Mouse (Mus musculus) CH12.LX (cell line): ENCODE data around the gene Krt8. TPM values are rescaled to one million over a fixed set of nuclear protein-coding genes. Genes with fewer than 3 reads are reported as not detected.

ENCODE experiments used
- DNase-seq: peaks from one replicate; pipeline ENCODE4 v3.0.0-alpha.2; 2013; ENCODE audit errors: extremely low read depth
- H3K27ac ChIP-seq: 2 replicates; pipeline ENCODE4 v1.5.1; 2012; ENCODE audit warnings: low read depth, mild to moderate bottlenecking, control low read depth, moderate library complexity; ENCODE audit not compliant: insufficient read depth
- H3K27me3 ChIP-seq: replicated peaks from 2 replicates; pipeline ENCODE3; 2012; ENCODE audit warnings: inconsistent platforms
- H3K36me3 ChIP-seq, 2 experiments: replicated peaks in 1 of 2; 2 replicates each; pipeline versions ENCODE3 to v1.6.1; 2012; ENCODE audit warnings: inconsistent platforms in 1 of 2, low read length in 1 of 2, mild to moderate bottlenecking in 1 of 2, mixed read lengths in 1 of 2, moderate library complexity in 1 of 2; ENCODE audit not compliant: control insufficient read depth in 1 of 2, insufficient read depth in 1 of 2
- H3K4me1 ChIP-seq, 2 experiments: 2 replicates each; pipeline ENCODE4 v1.6.1; 2012; ENCODE audit warnings: inconsistent platforms in 1 of 2, moderate library complexity in 1 of 2; ENCODE audit not compliant: insufficient read depth in 2 of 2, control insufficient read depth in 1 of 2
- H3K4me2 ChIP-seq: 2 replicates; pipeline ENCODE4 v1.6.1; 2012; ENCODE audit warnings: low read depth, mild to moderate bottlenecking, control low read depth; ENCODE audit not compliant: poor library complexity, insufficient read depth, severe bottlenecking
- H3K4me3 ChIP-seq, 3 experiments: fragments of 150-350 bp in 1 of 3; sonication (generic) in 1 of 3; replicated peaks in 1 of 3; 2 replicates each; pipeline versions ENCODE3 to v1.5.1; 2011 to 2012; ENCODE audit warnings: low read depth in 2 of 3, low read length in 2 of 3, mild to moderate bottlenecking in 2 of 3, moderate library complexity in 2 of 3, control low read depth in 1 of 3, improper control_type of control experiment in 1 of 3, inconsistent platforms in 1 of 3, mixed read lengths in 1 of 3; ENCODE audit not compliant: poor library complexity in 1 of 3
- H3K79me2 ChIP-seq: replicated peaks from 2 replicates; pipeline ENCODE4 v1.6.1; 2012; ENCODE audit warnings: mild to moderate bottlenecking, moderate library complexity; ENCODE audit not compliant: control insufficient read depth, poor library complexity, insufficient read depth, severe bottlenecking; ENCODE audit errors: extremely low read depth
- H3K9ac ChIP-seq: 2 replicates; pipeline ENCODE4 v1.6.1; 2012; ENCODE audit warnings: low read depth, mild to moderate bottlenecking, control low read depth, moderate library complexity; ENCODE audit not compliant: insufficient read depth
- H3K9me3 ChIP-seq: replicated peaks from 2 replicates; pipeline ENCODE3; 2012; ENCODE audit warnings: low read length, inconsistent platforms, mixed read lengths
- CHD1 ChIP-seq: IDR thresholded peaks from 2 replicates; pipeline ENCODE4 v1.6.1; 2012; ENCODE audit warnings: low read depth, low read length, improper control_type of control experiment, inconsistent platforms
- CHD2 ChIP-seq: IDR thresholded peaks from 2 replicates; pipeline ENCODE4 v1.6.1; 2011; ENCODE audit warnings: low read length, improper control_type of control experiment
- CTCF ChIP-seq, 2 experiments: IDR thresholded peaks in 1 of 2; conservative IDR thresholded peaks in 1 of 2; 2 replicates each; pipeline ENCODE4 v1.5.1; 2011 to 2012; ENCODE audit warnings: low read depth in 2 of 2, low read length in 2 of 2, improper control_type of control experiment in 1 of 2, inconsistent platforms in 1 of 2, mild to moderate bottlenecking in 1 of 2, moderate library complexity in 1 of 2
- ELF1 ChIP-seq: IDR thresholded peaks from 2 replicates; pipeline ENCODE4 v1.6.1; 2014; ENCODE audit warnings: low read depth, mild to moderate bottlenecking, inconsistent platforms, low read length, improper control_type of control experiment
- EP300 ChIP-seq: IDR thresholded peaks from 2 replicates; pipeline ENCODE4 v1.6.1; 2011; ENCODE audit warnings: low read length, improper control_type of control experiment
- ETS1 ChIP-seq: conservative IDR thresholded peaks from 2 replicates; pipeline ENCODE4 v1.6.1; 2012; ENCODE audit warnings: low read depth, mild to moderate bottlenecking, inconsistent platforms, low read length, improper control_type of control experiment, moderate library complexity
- GABPA ChIP-seq: IDR thresholded peaks from 2 replicates; pipeline ENCODE4 v1.6.1; 2012; ENCODE audit warnings: low read depth, low read length, improper control_type of control experiment, inconsistent platforms; ENCODE audit not compliant: insufficient replicate concordance
- HCFC1 ChIP-seq: IDR thresholded peaks from 2 replicates; pipeline ENCODE4 v1.6.1; 2012; ENCODE audit warnings: low read depth, mild to moderate bottlenecking, inconsistent platforms, low read length, improper control_type of control experiment
- IRF4 ChIP-seq: IDR thresholded peaks from 2 replicates; pipeline ENCODE4 v1.6.1; 2014; ENCODE audit warnings: low read depth, mild to moderate bottlenecking, inconsistent platforms, low read length, improper control_type of control experiment
- JUN ChIP-seq: IDR thresholded peaks from 2 replicates; pipeline ENCODE4 v1.6.1; 2011; ENCODE audit warnings: low read depth, mild to moderate bottlenecking, low read length, improper control_type of control experiment, moderate library complexity; ENCODE audit not compliant: insufficient read depth
- JUND ChIP-seq: conservative IDR thresholded peaks from 2 replicates; pipeline ENCODE4 v1.6.1; 2011; ENCODE audit warnings: low read depth, low read length, improper control_type of control experiment
- KAT2A ChIP-seq: IDR thresholded peaks from 2 replicates; pipeline ENCODE4 v1.6.1; 2012; ENCODE audit warnings: low read length, improper control_type of control experiment, inconsistent platforms; ENCODE audit not compliant: insufficient replicate concordance
- MAFK ChIP-seq: IDR thresholded peaks from 2 replicates; pipeline ENCODE4 v1.6.1; 2011; ENCODE audit warnings: low read length, improper control_type of control experiment; ENCODE audit not compliant: insufficient replicate concordance
- MAZ ChIP-seq: IDR thresholded peaks from 2 replicates; pipeline ENCODE4 v1.6.1; 2012; ENCODE audit warnings: low read depth, mild to moderate bottlenecking, inconsistent platforms, low read length, improper control_type of control experiment, moderate library complexity
- NRF1 ChIP-seq: IDR thresholded peaks from 2 replicates; pipeline ENCODE4 v1.6.1; 2014; ENCODE audit warnings: low read depth, mild to moderate bottlenecking, inconsistent platforms, low read length, improper control_type of control experiment, moderate library complexity
- POLR2A ChIP-seq: IDR thresholded peaks from 2 replicates; pipeline ENCODE4 v1.6.1; 2011; ENCODE audit warnings: low read depth, mild to moderate bottlenecking, improper control_type of control experiment, low read length
- RCOR1 ChIP-seq: conservative IDR thresholded peaks from 2 replicates; pipeline ENCODE4 v1.6.1; 2012; ENCODE audit warnings: low read depth, mild to moderate bottlenecking, inconsistent platforms, low read length, improper control_type of control experiment
- SIN3A ChIP-seq: IDR thresholded peaks from 2 replicates; pipeline ENCODE4 v1.6.1; 2012; ENCODE audit warnings: low read length, improper control_type of control experiment, inconsistent platforms
- TBP ChIP-seq: conservative IDR thresholded peaks from 2 replicates; pipeline ENCODE4 v1.6.1; 2011; ENCODE audit warnings: low read depth, low read length, improper control_type of control experiment
- UBTF ChIP-seq: IDR thresholded peaks from 2 replicates; pipeline ENCODE4 v1.6.1; 2012; ENCODE audit warnings: low read depth, mild to moderate bottlenecking, inconsistent platforms, low read length, improper control_type of control experiment, moderate library complexity
- USF1 ChIP-seq: IDR thresholded peaks from 2 replicates; pipeline ENCODE4 v1.6.1; 2014; ENCODE audit warnings: low read depth, mild to moderate bottlenecking, inconsistent platforms, low read length, improper control_type of control experiment
- ZKSCAN1 ChIP-seq: IDR thresholded peaks from 2 replicates; pipeline ENCODE4 v1.6.1; 2012; ENCODE audit warnings: low read depth, inconsistent platforms, low read length, improper control_type of control experiment, borderline replicate concordance
- ZMIZ1 ChIP-seq: IDR thresholded peaks from 2 replicates; pipeline ENCODE4 v1.6.1; 2012; ENCODE audit warnings: low read depth, mild to moderate bottlenecking, inconsistent platforms, low read length, improper control_type of control experiment
- ZNF384 ChIP-seq: IDR thresholded peaks from 2 replicates; pipeline ENCODE4 v1.6.1; 2012; ENCODE audit warnings: low read depth, low read length, improper control_type of control experiment, inconsistent platforms
- dilution Hi-C: fragments of 300-500 bp; cut with MboI; formaldehyde crosslinking; loops from 2 replicates; pipeline ENCODE4 v1.14.3; 2020; ENCODE audit warnings: low sequenced_read_pairs; ENCODE audit not compliant: extremely low pct_unique_long_range_greater_than_20kb, extremely low pct_ligation_motif_present
- in situ Hi-C: fragments of 300-500 bp; cut with MboI; formaldehyde crosslinking; loops from 3 replicates; pipeline ENCODE4 v1.14.3; 2019; ENCODE audit warnings: low sequenced_read_pairs, low pct_ligation_motif_present, low pct_unique_long_range_greater_than_20kb, mixed read lengths
- polyA plus RNA-seq: library from polyadenylated mRNA; unstranded; fragments of >175 nt; gene quantifications from 2 replicates; pipeline ENCODE4 v1.2.1, GENCODE M21; 2012; ENCODE audit warnings: low read depth; ENCODE audit not compliant: insufficient read length
- total RNA-seq, 2 experiments: library from RNA; depleted of rRNA; stranded (reverse); fragments of 300-350 nt in 1 of 2; fragments of >200 nt in 1 of 2; gene quantifications; 2 replicates each; pipeline ENCODE4 v1.2.3; 2012 to 2014

The Krt8 gene
- total and polyA plus RNA-seq, 3 experiments = not detected

- H3K27ac ChIP-seq = no peak overlapping the region
- no peaks in the 10 kb centered on the region for H3K36me3 ChIP-seq
- no peak overlapping the region for H3K4me3 ChIP-seq
- H3K4me1 ChIP-seq = peaks cover 0 to 8% of the 10 kb centered on the region in 2 experiments; a peak in 2 of 4 replicates
- H3K79me2 ChIP-seq = no peaks in the 10 kb centered on the region
- H3K9me3 ChIP-seq = peaks cover 3% of the 10 kb centered on the region
- TF ChIP-seq ZKSCAN1 (no peak), JUN (no peak), CTCF (conservative IDR thresholded peaks at IDR 0.05 in 1 of 2, IDR thresholded peaks at IDR 0.05 in 1 of 2; ENCODE audit: low read depth in 2 of 2, low read length in 2 of 2) (no peak), NRF1 (no peak), IRF4 (no peak), TBP (no peak), RCOR1 (no peak), KAT2A (no peak), CHD2 (no peak), EP300 (no peak), SIN3A (no peak), ELF1 (no peak), CHD1 (no peak), GABPA (no peak), ZNF384 (no peak), USF1 (no peak), MAFK (no peak), POLR2A (no peak), UBTF (no peak)
- no peak overlapping the region for H3K9ac ChIP-seq
- no peak overlapping the region for H3K4me2 ChIP-seq
- in situ Hi-C loops (no loop called here), dilution Hi-C loops (no loop called here)
- DNase-seq = no peak
- H3K27me3 ChIP-seq = peaks cover 64% of the 10 kb centered on the region
These were observed 43.7 kb upstream of the Krt8 start for GRCm38 (mm10) chr15:102048006-102048405.

- dilution Hi-C loops = no loop called here
These were observed 41.4 kb upstream of the Krt8 start for GRCm38 (mm10) chr15:102045691-102046090.

More at GRCm38 (mm10) chr15:102045691-102046090, 41.4 kb upstream of the Krt8 start:
- Histone ChIP-seq H3K27ac (no peak overlapping the region), H3K9me3 (no peaks in the 10 kb centered on the region), H3K4me3 (no peak overlapping the region), H3K36me3 (no peaks in the 10 kb centered on the region), H3K9ac (no peak overlapping the region), H3K4me1 (peaks cover 0 to 5% of the 10 kb centered on the region in 2 experiments; a peak in 1 of 4 replicates), H3K27me3 (peaks cover 56% of the 10 kb centered on the region), H3K4me2 (no peak overlapping the region), H3K79me2 (no peaks in the 10 kb centered on the region)
- in situ Hi-C loops = no loop called here
- TF ChIP-seq TBP = no peak
- TF ChIP-seq ETS1 = no peak
- TF ChIP-seq JUND = no peak
- TF ChIP-seq RCOR1 = no peak
- no peak for TF ChIP-seq CHD2
- TF ChIP-seq USF1 = no peak
- no peak for TF ChIP-seq HCFC1
- TF ChIP-seq UBTF = no peak
- TF ChIP-seq ZKSCAN1 = no peak
- no peak for TF ChIP-seq ZMIZ1
- TF ChIP-seq ELF1 = no peak
- TF ChIP-seq MAZ = no peak
- TF ChIP-seq NRF1 = no peak
- no peak for TF ChIP-seq SIN3A
- TF ChIP-seq GABPA = no peak
- no peak for DNase-seq
